ENCODE assay signal across 8 mouse cellular contexts in the genomic region with DNA sequence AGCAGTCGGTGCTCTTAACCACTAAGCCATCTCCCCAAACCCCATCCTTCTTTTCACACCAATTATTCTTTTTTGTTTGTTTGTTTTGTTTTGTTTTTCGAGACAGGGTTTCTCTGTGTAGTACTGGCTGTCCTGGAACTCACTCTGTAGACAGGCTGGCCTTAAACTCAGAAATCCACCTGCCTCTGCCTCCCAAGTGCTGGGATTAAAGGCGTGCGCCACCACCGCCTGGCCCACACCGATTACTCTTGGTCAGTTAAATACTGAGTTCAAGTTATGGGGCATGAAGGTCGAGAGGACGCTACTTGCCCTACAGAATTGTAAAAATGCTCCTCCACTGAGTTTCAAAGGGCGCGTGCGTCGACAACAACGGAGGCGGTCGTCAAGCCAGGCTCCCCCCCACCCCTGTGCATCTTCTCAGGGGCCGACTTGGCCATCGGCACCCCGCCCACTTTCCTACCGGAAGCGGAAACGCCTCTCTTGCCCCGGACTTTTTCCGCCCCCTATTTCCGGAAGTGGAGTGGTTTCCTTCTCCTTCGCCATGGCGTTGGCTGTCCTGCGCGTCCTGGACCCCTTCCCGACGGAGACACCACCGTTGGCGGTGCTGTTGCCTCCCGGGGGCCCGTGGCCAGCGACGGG. TPM values are rescaled to one million over a fixed set of nuclear protein-coding genes. Genes with fewer than 3 reads are reported as not detected.
DNase-seq lines count a peak whose midpoint lies in the region; ATAC-seq lines count a peak whose summit lies in the region.

Gene Pex6, plus strand, starts transcription at position 505 of the 639 bp plus-strand sequence.

- peak; percentile 90 for ATAC-seq in hindbrain, embryonic 12.5 days (ENCODE audit: low FRiP score)

- peaks cover 27% of the 10 kb centered on the region for H3K36me3 ChIP-seq in hindbrain, embryonic 12.5 days

- H3K4me2 ChIP-seq in hindbrain, embryonic 12.5 days (replicated peaks) = peak within 1 kb of the TSS; percentile 100

- no peaks in the 10 kb centered on the region for H3K27me3 ChIP-seq in hindbrain, embryonic 12.5 days

- H3K4me1 ChIP-seq in hindbrain, embryonic 12.5 days = peaks cover 21% of the 10 kb centered on the region

- no peaks in the 10 kb centered on the region for H3K9me3 ChIP-seq in hindbrain, embryonic 12.5 days (replicated peaks)

- peak within 1 kb of the TSS; percentile 100 for H3K4me3 ChIP-seq in hindbrain, embryonic 12.5 days

- peak; percentile 94 for DNase-seq in Muller cell, postnatal 12 days (ENCODE audit: inconsistent ontology term)
- DNase-seq in cerebellum, adult 9-11 months = peak; percentile 93
- peak; percentile 87 to 88 for DNase-seq in frontal cortex, postnatal 10 days (ENCODE audit: low spot score in 2 of 2)
- peak; percentile 88 to 95 for DNase-seq in layer of hippocampus, postnatal 14 days (ENCODE audit: low spot score in 2 of 2)
- peak; percentile 95 for DNase-seq in lung, postnatal 14 days
- DNase-seq in retina, adult 2 months (ENCODE audit: low read depth, low spot score) = peak; percentile 81
- peak; percentile 89 to 92 for DNase-seq in thymus, postnatal 36 days

- H3K27ac ChIP-seq in hindbrain, embryonic 12.5 days = peak within 1 kb of the TSS; percentile 76

- peak within 1 kb of the TSS; percentile 96 for H3K9ac ChIP-seq in hindbrain, embryonic 12.5 days

- 9% methylated on average over 35 of the region's 36 CpGs for WGBS in hindbrain, embryonic 12.5 days

RNA-seq across cellular contexts. Expression of gene Pex6, which starts in this region (rescaled TPM):
- 33.9 and 38.0 TPM in 2 replicates for polyA plus RNA-seq in hindbrain, embryonic 12.5 days (2016; fragmentation: Nextera tagmentation; extraction: Ambion mirVana)
- total RNA-seq in layer of hippocampus, postnatal 14 days (2021) = 10 to 100 TPM; 32.0 to 36.8 TPM

Comparison
In these comparisons a context has a peak if more than half of its experiments do, and no peak if none do; other contexts are left out.
1. Peak in every context shown above with its lines: DNase-seq, ATAC-seq, H3K4me3 ChIP-seq and H3K27ac ChIP-seq.